Mouse (Mus musculus) stomach, embryonic 15.5 days (tissue): Measurements from ENCODE around the gene Wdr46. TPM values are rescaled to one million over a fixed set of nuclear protein-coding genes. Genes with fewer than 3 reads are reported as not detected.
"Not testable (repeated sequence)": the region's sequence is repeated elsewhere in the genome, so short reads cannot be mapped to it uniquely, and the experiment has no call there.

Source experiments
- ATAC-seq: fragments of 200-750 bp; cut with Nextera tagmentation; 2 replicates; pipeline ENCODE4 v1.8.0; 2017; ENCODE audit warnings: low read depth, moderate number of reproducible peaks, moderate TSS enrichment; ENCODE audit not compliant: insufficient read depth, low FRiP score
- H3K27ac ChIP-seq: fragments of 300-500 bp; sonication (generic); 2 replicates; pipeline ENCODE4 v1.5.1; 2015; ENCODE audit warnings: mild to moderate bottlenecking, inconsistent platforms
- H3K27me3 ChIP-seq: fragments of 300-500 bp; sonication (generic); replicated peaks from 2 replicates; pipeline ENCODE4 v1.6.1; 2015; ENCODE audit warnings: inconsistent platforms
- H3K36me3 ChIP-seq: fragments of 300-500 bp; sonication (generic); 2 replicates; pipeline ENCODE4 v1.6.1; 2015; ENCODE audit warnings: inconsistent platforms
- H3K4me1 ChIP-seq: fragments of 300-500 bp; sonication (generic); 2 replicates; pipeline ENCODE4 v1.6.1; 2015; ENCODE audit warnings: inconsistent platforms
- H3K4me2 ChIP-seq: fragments of 300-500 bp; sonication (generic); 2 replicates; pipeline ENCODE4 v1.6.1; 2015; ENCODE audit warnings: mild to moderate bottlenecking, inconsistent platforms
- H3K4me3 ChIP-seq: fragments of 300-500 bp; sonication (generic); replicated peaks from 2 replicates; pipeline ENCODE4 v1.5.1; 2015; ENCODE audit warnings: inconsistent platforms
- H3K9ac ChIP-seq: fragments of 300-500 bp; sonication (generic); 2 replicates; pipeline ENCODE4 v1.6.1; 2015; ENCODE audit warnings: inconsistent platforms
- H3K9me3 ChIP-seq: fragments of 300-500 bp; sonication (generic); 2 replicates; pipeline ENCODE4 v1.6.1; 2016; ENCODE audit warnings: inconsistent platforms
- WGBS: fragments of 180-500 bp; shearing (Covaris S2); methylation state at CpG from one replicate; pipeline ENCODE4 v1.1.7; 2015; 5-methylcytosine and 5-hydroxymethylcytosine counted together
- polyA plus RNA-seq: library from polyadenylated mRNA; unstranded; fragments of >200 nt; fragmentation: Nextera tagmentation; extraction: Ambion mirVana; gene quantifications from 2 replicates; pipeline ENCODE4 v1.2.1, GENCODE M21; 2015

Wdr46 gene
- 36.1 and 40.6 TPM in 2 replicates for polyA plus RNA-seq

- H3K9ac ChIP-seq: peak within 1 kb of the TSS; percentile 82
- H3K4me3 ChIP-seq: peak within 1 kb of the TSS; percentile 89
- peak; percentile 90 for ATAC-seq
- peaks cover 24% of the 10 kb centered on the region for H3K4me1 ChIP-seq
- H3K27ac ChIP-seq: peak within 1 kb of the TSS; percentile 78
- no peaks in the 10 kb centered on the region for H3K27me3 ChIP-seq
- H3K36me3 ChIP-seq: peaks cover 31% of the 10 kb centered on the region
- no peaks in the 10 kb centered on the region for H3K9me3 ChIP-seq
- peak within 1 kb of the TSS; percentile 94 for H3K4me2 ChIP-seq
- under 1% methylated on average over 36 of the region's 36 CpGs for WGBS
Measured at GRCm38 (mm10) chr17:33940206-33940805, at the start of gene Wdr46, which contains the start of gene Pfdn6. Gene Wdr46 (plus strand): TSS chr17:33940660. Gene Pfdn6 (minus strand): TSS chr17:33940343.

DNA sequence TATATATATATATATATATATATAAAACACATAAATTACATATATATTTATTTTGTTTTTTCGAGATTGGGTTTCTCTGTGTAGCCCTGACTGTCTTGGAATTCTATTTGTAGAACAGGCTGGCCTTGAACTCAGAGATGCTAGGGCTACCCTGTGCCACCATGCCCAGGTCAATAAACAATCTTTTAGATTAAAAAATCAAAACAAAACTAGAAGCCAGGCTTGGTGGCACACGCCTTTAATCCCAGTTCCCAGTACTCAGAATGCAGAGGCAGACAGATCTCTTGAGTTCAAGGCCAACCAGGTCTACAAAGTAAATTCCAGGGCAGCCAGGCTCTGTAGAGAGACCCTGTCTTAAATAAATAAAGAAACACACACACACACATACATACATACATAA is 49.1 kb upstream of the Wdr46 start:
- 69% methylated on average over 2 of the region's 2 CpGs for WGBS
- no peaks in the 10 kb centered on the region for H3K9me3 ChIP-seq
- no peak for ATAC-seq
- no peak overlapping the region for H3K9ac ChIP-seq
- H3K4me1 ChIP-seq: peaks cover 8% of the 10 kb centered on the region; the same call in 1 of the 2 replicates
- no peaks in the 10 kb centered on the region for H3K27me3 ChIP-seq
- H3K27ac ChIP-seq: no peak overlapping the region
- no peak overlapping the region for H3K4me3 ChIP-seq
- no peak overlapping the region for H3K4me2 ChIP-seq
- no peaks in the 10 kb centered on the region for H3K36me3 ChIP-seq

DNA sequence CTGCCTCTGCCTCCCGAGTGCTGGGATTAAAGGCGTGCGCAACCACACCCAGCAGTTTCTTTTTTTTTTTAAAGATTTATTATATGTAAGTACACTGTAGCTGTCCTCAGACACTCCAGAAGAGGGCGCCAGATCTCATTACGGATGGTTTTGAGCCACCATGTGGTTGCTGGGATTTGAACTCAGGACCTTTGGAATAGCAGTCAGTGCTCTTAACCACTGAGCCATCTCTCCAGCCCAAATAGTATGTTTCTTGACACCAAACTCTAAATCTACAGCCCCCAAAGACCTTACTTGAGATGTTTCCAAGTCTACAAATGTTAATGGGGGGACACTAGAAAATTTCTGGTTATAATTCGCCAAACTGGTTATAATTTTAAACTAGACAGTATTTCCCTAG is 48.6 kb upstream of the Wdr46 start:
- H3K4me3 ChIP-seq, H3K27me3 ChIP-seq, ATAC-seq, H3K27ac ChIP-seq, H3K9me3 ChIP-seq, H3K9ac ChIP-seq, H3K36me3 ChIP-seq, H3K4me2 ChIP-seq, H3K4me1 ChIP-seq: not testable (repeated sequence)
- WGBS: 68% methylated on average over 6 of the region's 6 CpGs

DNA sequence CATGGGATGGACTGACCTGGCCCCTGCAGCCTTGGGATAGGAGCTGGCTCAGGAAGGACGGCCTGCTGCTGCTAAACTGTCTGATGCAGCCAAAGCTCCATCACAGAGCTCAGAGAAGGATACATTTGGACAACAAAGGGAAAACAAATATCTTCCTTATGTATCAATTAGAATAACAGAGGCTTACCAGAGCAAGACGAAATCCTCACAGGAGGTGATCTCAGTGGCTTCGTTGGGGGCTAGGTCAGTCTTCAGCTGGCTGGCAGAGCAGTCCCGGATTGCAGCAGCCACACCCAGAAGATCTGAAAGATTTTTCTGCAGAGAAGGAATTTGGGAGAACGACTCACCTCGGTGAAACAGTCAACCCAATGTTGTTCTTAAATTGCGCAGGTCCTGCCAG is 48.0 kb upstream of the Wdr46 start:
- no peaks in the 10 kb centered on the region for H3K27me3 ChIP-seq
- peaks cover 8% of the 10 kb centered on the region; the same call in 1 of the 2 replicates for H3K4me1 ChIP-seq
- no peak overlapping the region for H3K4me2 ChIP-seq
- no peak overlapping the region for H3K9ac ChIP-seq
- WGBS: 21% methylated on average over 7 of the region's 7 CpGs
- no peak overlapping the region for H3K4me3 ChIP-seq
- no peak for ATAC-seq
- H3K9me3 ChIP-seq: no peaks in the 10 kb centered on the region
- H3K27ac ChIP-seq: no peak overlapping the region; the same call in 1 of the 2 replicates
- H3K36me3 ChIP-seq: no peaks in the 10 kb centered on the region

- not testable (repeated sequence) for H3K27me3 ChIP-seq, ATAC-seq, H3K4me1 ChIP-seq, H3K36me3 ChIP-seq, H3K4me2 ChIP-seq, H3K9ac ChIP-seq, H3K27ac ChIP-seq, H3K9me3 ChIP-seq, H3K4me3 ChIP-seq
- 67% methylated on average over 4 of the region's 4 CpGs for WGBS
Measured at GRCm38 (mm10) chr17:33893011-33893410, 47.4 kb upstream of the Wdr46 start.

DNA sequence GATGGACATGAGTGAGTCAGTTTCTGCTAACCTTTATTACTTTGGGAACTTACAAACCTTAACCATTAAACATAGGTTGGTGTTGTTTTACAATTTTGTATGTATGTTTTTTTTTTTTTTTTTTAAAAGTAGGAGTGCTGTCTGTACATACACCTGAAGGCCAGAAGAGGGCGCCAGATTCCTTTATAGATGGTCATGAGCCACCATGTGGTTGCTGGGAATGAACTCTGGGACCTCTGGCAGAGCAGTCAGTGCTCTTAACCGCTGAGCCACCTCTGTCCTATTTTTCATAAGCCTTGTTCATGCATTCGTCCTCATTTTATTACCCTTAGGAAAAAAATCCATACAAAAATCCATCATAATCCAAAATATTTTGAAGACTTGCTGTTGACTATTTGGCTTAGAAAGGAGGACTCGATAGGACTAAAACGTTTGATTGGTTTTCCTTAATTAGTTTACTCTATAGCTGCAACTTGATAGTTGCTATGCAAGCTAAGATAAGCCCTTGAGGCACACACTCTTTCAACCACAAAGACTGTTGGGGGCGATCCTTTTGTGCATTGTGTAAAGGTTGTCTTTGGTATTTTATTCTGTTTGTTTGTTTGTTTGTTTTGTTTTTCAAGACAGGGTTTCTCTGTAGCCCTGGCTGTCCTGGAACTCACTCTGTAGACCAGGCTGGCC is 43.2 kb upstream of the Wdr46 start:
- Histone ChIP-seq H3K4me3 (no peak overlapping the region), H3K9me3 (no peaks in the 10 kb centered on the region), H3K9ac (no peak overlapping the region), H3K36me3 (no peaks in the 10 kb centered on the region), H3K27me3 (no peaks in the 10 kb centered on the region), H3K4me1 (no peaks in the 10 kb centered on the region), H3K27ac (no peak overlapping the region), H3K4me2 (no peak overlapping the region)
- WGBS: 36% methylated on average over 6 of the region's 6 CpGs
- no peak for ATAC-seq

DNA sequence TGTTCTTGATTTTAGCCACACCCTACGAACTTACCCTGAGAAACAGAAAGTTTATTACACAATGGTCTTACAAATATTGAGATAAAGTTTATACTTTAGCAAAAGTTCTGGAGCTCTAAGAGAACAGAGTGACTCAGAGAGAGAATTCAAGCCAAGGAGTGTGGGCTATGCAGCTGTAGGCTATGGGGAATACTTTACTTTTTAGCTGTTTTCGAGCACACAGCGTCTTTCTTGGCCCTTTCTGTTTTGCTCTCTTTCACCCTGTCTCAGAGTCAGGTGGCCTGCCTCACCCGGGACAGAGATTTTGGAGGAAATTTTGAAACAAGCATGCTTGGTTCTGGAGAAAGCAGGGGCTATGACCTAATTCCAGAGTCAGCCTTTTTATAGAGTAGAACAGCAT is 42.3 kb upstream of the Wdr46 start:
- H3K9me3 ChIP-seq, ATAC-seq, H3K36me3 ChIP-seq, H3K27me3 ChIP-seq, H3K9ac ChIP-seq, H3K4me3 ChIP-seq, H3K4me2 ChIP-seq, H3K4me1 ChIP-seq, H3K27ac ChIP-seq: not testable (repeated sequence)
- WGBS: 79% methylated on average over 4 of the region's 4 CpGs

DNA sequence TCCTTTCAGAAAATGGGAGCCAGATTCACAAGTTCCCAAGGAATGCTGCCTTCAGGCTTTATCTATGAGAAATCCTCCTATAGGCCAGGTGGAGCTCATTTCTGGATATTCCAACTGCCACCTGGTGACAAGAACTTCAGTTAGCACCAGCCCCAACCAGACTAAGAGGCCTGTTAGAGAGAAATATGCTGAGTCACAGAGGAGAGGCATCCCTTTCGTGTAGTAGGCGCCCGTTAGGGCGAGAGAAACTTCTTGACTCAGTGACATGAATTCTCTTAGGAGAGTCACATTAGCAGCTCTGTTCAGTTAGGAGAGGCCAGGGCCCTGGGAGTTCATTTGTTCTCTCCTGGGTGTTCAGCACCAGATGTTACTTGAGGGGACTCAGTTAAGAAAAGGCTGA is 40.8 kb upstream of the Wdr46 start:
- Histone ChIP-seq H3K4me1 (no peaks in the 10 kb centered on the region), H3K36me3 (no peaks in the 10 kb centered on the region), H3K9ac (no peak overlapping the region), H3K4me3 (no peak overlapping the region), H3K9me3 (no peaks in the 10 kb centered on the region), H3K27ac (no peak overlapping the region), H3K4me2 (no peak overlapping the region), H3K27me3 (no peaks in the 10 kb centered on the region)
- peak; percentile 67; the same call in 1 of the 2 replicates for ATAC-seq
- 73% methylated on average over 4 of the region's 4 CpGs for WGBS

GRCm38 (mm10) chr17:33900281-33900988 is 40.0 kb upstream of the Wdr46 start:
- no peaks in the 10 kb centered on the region for H3K27me3 ChIP-seq
- H3K4me1 ChIP-seq: no peaks in the 10 kb centered on the region
- ATAC-seq: no peak
- no peaks in the 10 kb centered on the region for H3K9me3 ChIP-seq
- WGBS: 58% methylated on average over 7 of the region's 7 CpGs
- H3K36me3 ChIP-seq: no peaks in the 10 kb centered on the region
- H3K4me3 ChIP-seq: no peak overlapping the region
- H3K27ac ChIP-seq: no peak overlapping the region
- no peak overlapping the region for H3K4me2 ChIP-seq
- H3K9ac ChIP-seq: no peak overlapping the region

DNA sequence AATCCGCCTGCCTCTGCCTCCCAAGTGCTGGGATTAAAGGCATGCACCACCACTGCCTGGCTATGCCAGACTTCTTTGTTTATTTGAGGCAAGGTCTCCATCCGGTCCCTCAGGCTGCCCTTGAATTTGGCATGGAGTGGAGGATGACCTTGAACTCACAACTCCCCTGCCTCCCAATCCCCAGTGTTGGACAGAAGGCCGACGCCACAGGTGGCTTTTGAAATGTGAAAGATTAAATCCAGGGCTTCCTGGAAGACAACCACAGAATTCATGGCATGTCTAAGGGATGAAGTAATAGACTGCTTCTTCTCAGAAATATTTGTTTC is 39.5 kb upstream of the Wdr46 start:
- no peaks in the 10 kb centered on the region for H3K4me1 ChIP-seq
- H3K4me2 ChIP-seq: no peak overlapping the region
- no peaks in the 10 kb centered on the region for H3K36me3 ChIP-seq
- WGBS: 70% methylated on average over 4 of the region's 4 CpGs
- H3K27ac ChIP-seq: no peak overlapping the region
- no peak overlapping the region for H3K4me3 ChIP-seq
- no peaks in the 10 kb centered on the region for H3K27me3 ChIP-seq
- no peaks in the 10 kb centered on the region for H3K9me3 ChIP-seq
- ATAC-seq: no peak
- H3K9ac ChIP-seq: no peak overlapping the region

- 67% methylated on average over 4 of the region's 4 CpGs for WGBS
- ATAC-seq: no peak
- no peak overlapping the region for H3K27ac ChIP-seq
Measured at GRCm38 (mm10) chr17:33901653-33902052, 38.8 kb upstream of the Wdr46 start.

DNA sequence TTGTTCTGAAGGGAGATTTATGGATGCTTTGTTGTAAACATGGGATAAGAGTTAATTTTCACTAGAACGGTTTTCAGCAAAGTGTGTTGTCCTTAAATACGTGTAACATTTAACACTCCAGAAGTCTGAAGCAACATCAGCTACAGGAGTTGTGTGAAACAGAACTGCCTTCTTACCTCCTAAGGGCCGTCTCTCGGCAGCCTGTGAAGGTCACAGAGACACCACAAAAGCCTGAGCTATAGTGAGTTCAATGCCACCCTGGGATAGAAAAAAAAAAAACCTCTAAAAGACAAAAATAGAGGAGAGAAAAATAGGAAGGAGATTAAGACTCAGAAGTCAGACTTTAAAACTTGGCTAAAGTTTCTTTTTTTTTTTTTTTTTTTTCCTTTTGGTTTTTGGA is 38.4 kb upstream of the Wdr46 start:
- Histone ChIP-seq H3K4me1 (no peaks in the 10 kb centered on the region), H3K27ac (no peak overlapping the region), H3K36me3 (no peaks in the 10 kb centered on the region), H3K4me2 (no peak overlapping the region), H3K4me3 (no peak overlapping the region), H3K9ac (no peak overlapping the region), H3K27me3 (no peaks in the 10 kb centered on the region), H3K9me3 (no peaks in the 10 kb centered on the region)
- ATAC-seq: no peak
- 46% methylated on average over 4 of the region's 4 CpGs for WGBS

More at GRCm38 (mm10) chr17:33901653-33902052, 38.8 kb upstream of the Wdr46 start:
- Histone ChIP-seq H3K4me1 (no peaks in the 10 kb centered on the region), H3K4me3 (no peak overlapping the region), H3K9ac (no peak overlapping the region), H3K4me2 (no peak overlapping the region), H3K27me3 (no peaks in the 10 kb centered on the region), H3K36me3 (no peaks in the 10 kb centered on the region), H3K9me3 (no peaks in the 10 kb centered on the region)
